Mouse (Mus musculus): ENCODE results near the gene Tmem132d.

GRCm38 (mm10) chr5:127993460-127993859 lies 439.4 kb downstream of the Tmem132d start:
- TF ChIP-seq ZNF384 (IDR thresholded peaks at IDR 0.05; ENCODE audit: low read depth, low read length) (no peak), HCFC1 (IDR thresholded peaks at IDR 0.05; ENCODE audit: borderline replicate concordance, insufficient read depth, low read length) (no peak), MAFK (IDR thresholded peaks at IDR 0.05; ENCODE audit: insufficient read depth, low read depth, low read length) (no peak), CHD2 (IDR thresholded peaks at IDR 0.05; ENCODE audit: low read depth, low read length) (no peak)
